Mouse (Mus musculus) heart, postnatal 0 days (tissue): Measurements from ENCODE around the gene Brat1.

Experiments used
- CTCF ChIP-seq: IDR thresholded peaks from 2 replicates; pipeline ENCODE4 v1.5.1; 2016; ENCODE audit warnings: antibody characterized with exemption, control low read depth, low read depth
- EP300 ChIP-seq: IDR thresholded peaks from 2 replicates; pipeline ENCODE4 v1.6.1; 2016; ENCODE audit warnings: antibody characterized with exemption, low read depth

DNA sequence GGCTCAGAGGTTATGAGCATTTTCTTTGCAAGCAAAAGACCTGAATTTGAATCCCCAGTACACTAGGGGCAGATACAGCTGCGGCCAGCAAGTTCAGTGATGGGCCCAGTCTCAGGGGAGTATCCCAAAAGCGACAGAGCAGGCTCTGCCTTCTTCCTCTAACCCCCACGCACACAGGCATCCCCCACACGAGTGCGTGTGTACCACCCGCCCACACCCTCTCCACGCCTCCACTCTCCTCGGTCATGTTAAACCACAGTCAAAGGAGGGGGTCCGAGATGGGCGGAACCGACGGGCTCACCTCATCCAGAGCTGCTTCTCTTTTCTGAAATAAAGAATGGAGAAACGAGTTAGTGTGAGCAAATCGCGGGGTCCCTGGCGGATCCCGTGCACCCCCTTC is 30.8 kb upstream of the Brat1 start:
- TF ChIP-seq CTCF (no peak), EP300 (no peak)
